Mouse (Mus musculus): ENCODE data around the gene Ppfibp1.

The Ppfibp1 gene

GRCm38 (mm10) chr6:146883426-146883825 is 4.9 kb upstream of the Ppfibp1 start:
- no peak for DNase-seq

DNA sequence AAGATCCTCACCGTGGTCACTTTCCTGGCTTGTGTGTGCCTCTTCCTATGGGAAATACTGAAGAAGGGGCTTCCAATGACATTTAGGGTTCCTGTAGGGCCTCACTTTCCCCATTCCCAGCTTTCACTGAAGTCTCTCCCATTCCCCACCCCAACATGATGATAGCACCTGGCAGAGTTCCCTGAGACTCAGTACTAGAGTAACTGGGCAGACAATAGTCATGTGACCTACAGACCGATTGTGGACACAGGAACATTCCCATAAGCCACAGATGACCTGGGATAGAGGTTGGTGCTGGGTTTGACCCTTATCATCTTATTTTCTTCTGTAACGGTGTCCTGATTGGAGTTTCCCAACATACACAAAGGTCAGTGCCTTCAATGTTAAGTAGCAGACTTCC is 4.1 kb upstream of the Ppfibp1 start:
- no peak for DNase-seq

- DNase-seq: no peak
Measured at GRCm38 (mm10) chr6:146884851-146885250, 3.4 kb upstream of the Ppfibp1 start.

GRCm38 (mm10) chr6:146888660-146889490 is 588 bp downstream of the Ppfibp1 start:
- no peak for DNase-seq

GRCm38 (mm10) chr6:146890215-146890614 is 1.9 kb downstream of the Ppfibp1 start:
- DNase-seq: no peak

GRCm38 (mm10) chr6:146890633-146891032 is 2.3 kb downstream of the Ppfibp1 start:
- no peak for DNase-seq

GRCm38 (mm10) chr6:146893890-146894289 is 5.6 kb downstream of the Ppfibp1 start:
- DNase-seq: no peak

- DNase-seq: no peak
Measured at GRCm38 (mm10) chr6:146898709-146899108, 10.4 kb downstream of the Ppfibp1 start.

GRCm38 (mm10) chr6:146899647-146900046 is 11.4 kb downstream of the Ppfibp1 start:
- DNase-seq: no peak

DNA sequence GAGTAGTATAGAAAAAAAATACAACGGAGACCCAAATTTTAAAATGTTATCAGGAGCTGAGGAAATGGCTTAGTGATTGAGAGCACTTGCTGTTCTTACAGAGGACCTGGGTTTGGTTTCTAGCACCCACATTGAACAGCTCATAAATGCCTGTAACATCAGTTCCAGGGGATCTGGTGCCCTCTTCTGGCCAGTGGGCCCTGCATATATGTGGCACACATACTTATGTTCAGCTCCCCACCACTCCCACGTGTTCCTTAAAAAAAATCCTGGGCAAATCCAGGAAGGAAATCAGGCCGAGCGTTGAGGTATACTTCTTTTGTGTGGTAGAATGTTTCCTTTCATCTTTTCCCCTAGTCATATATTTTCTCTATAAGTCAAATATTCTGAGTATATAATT is 13.6 kb downstream of the Ppfibp1 start:
- no peak for DNase-seq

- DNase-seq: no peak
Measured at GRCm38 (mm10) chr6:146903632-146904031, 15.3 kb downstream of the Ppfibp1 start.

DNA sequence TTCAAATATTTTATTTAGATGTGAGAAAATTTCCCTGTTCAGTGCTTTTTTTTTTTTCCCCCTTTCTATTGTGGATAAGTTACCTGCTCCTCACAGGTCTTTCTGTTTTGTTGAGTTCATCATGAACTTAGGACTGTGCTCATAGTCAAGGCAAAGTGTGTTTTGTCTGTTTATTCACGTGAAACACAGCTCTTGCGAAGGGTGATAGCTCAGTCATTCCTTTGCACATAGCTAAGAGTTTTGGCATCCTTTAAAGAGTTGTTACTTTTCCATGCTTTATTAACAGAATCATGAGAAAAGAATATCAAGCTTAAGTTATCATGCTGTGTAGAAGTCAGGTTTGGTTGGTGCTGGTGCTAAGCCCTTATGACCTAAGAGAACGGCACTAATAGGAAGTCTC is 16.4 kb downstream of the Ppfibp1 start:
- DNase-seq: no peak

- no peak for DNase-seq
Measured at GRCm38 (mm10) chr6:146906000-146906786, 17.9 kb downstream of the Ppfibp1 start.

DNA sequence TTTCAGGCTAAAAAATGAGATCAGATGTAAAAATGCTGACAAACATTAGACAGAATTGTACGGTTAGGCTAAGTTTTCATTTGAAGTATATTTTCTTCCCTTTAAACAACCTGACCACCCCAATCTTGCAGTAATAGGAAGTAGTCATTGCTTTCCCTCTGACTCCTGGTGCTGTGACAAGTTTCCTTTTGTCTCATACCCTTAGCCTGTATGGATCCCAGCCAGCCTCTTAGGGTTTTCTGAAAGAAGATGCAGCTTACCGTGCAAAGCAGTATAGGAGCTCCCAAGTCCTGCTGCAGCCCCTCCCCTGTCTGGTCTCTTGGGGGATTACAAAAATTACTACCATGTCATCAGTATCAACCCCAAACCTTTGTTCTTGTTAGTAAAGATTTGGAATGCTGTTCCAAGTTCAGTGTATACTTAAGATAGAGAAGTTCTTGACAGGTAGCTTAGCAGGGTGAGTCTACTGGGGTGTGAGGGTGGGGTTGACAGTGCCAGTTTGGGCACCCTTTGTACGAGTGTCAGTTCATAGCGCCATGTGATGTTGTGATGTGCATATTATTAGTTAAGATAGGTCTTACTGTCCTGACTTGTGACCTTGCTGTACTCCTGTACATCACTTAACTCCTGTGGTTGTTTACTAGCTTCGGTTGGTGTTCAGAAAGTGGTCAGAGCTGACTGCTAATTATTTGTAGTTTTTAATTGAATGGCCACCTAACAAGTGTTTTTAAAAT is 18.9 kb downstream of the Ppfibp1 start:
- DNase-seq: no peak

- no peak for DNase-seq
Measured at GRCm38 (mm10) chr6:146907795-146908190, 19.5 kb downstream of the Ppfibp1 start.

- no peak for DNase-seq
Measured at GRCm38 (mm10) chr6:146908801-146909200, 20.5 kb downstream of the Ppfibp1 start.

DNA sequence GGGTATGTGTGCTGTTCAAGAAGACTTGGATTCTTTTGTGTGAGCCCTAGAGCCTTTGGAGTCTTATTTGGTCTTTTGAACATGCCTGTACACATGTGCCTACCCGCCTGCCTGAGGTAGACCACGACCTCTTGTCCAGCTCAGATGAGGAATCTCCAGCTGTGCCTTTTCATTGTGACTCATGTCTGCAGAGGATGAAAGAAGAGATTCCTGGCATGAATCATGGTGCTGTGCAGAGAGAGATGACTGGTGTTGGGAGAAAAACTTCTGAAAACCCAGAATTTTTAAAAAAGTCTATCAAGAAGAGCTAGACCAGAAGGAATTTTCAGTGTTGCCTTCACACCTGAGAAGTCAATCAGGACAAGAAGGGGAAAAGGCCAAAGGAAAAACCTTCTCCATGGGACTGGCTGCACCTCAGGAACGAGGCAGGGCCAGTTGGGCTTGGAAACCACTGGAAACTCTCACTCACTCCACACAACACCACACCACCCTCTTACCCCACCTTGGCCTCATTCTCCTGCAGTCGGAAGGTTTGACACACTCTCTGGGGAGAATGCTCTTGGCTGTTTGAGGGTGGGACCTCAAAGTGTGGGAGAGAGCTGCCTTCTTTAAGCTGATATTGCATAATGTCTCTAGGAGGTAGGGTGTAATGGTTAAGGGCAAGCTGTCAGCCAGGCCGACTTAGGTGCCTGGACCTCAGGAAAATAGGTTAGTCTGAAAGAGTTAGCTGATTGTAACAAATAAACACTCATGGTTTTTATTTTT is 21.6 kb downstream of the Ppfibp1 start:
- no peak for DNase-seq

- DNase-seq: no peak
Measured at GRCm38 (mm10) chr6:146910801-146911200, 22.5 kb downstream of the Ppfibp1 start.

GRCm38 (mm10) chr6:146912835-146913488 is 24.7 kb downstream of the Ppfibp1 start:
- DNase-seq: no peak

DNA sequence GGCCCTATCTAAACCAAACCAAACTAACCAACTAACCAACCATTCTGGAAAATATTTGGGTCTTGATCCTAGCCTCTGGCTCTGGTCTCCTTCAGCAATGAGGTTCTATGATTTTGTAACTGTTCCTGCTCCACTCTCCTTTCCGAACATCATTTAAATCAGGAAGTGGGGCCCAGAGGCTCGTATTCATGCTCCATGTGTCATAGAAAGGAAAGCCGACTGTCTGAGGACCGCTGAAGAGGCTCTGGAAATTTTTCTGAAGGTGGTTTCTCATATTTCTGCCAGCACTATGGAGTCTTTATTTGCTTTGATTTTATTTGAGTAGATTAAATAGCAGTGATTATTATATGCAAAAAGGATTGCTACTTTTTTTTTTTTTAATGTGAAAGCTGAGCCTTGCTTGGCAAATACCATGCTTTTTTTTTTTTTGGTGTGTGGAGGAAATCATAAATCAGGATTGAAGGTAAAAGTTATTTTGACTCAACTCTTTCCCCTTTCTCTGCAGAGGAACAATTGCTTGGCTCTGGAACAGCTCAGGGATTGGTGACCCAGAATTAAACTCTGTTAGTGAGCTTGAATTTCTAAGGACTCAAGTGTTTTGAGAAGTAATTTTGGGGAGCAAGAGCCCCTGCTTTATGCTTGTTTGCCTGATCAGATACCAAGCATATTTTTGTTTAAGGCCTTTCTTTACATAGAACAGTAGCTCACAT is 25.4 kb downstream of the Ppfibp1 start:
- DNase-seq: no peak

DNA sequence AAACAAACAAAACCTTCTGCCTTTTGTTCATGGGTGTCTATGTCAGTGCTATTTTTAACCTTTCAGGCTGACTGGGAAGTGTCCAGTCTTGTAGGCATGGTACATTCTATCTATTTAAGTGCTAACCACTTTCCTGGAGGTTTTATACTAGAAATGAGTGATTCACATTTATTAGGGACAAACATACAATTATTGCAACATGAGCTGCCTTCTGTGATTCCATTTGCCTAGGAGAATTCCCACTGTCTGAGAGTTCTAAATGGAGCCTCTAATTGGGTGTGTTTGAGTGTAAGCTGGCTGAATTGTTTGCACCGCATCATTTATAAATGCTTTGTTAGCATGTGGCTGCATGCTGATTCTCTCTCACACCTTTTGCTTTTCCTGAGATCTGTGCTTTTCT is 27.5 kb downstream of the Ppfibp1 start:
- DNase-seq: no peak

All from cerebellum, postnatal 25 days (tissue).